Mouse (Mus musculus): ENCODE results near the gene Spsb4.

Gene Spsb4

DNA sequence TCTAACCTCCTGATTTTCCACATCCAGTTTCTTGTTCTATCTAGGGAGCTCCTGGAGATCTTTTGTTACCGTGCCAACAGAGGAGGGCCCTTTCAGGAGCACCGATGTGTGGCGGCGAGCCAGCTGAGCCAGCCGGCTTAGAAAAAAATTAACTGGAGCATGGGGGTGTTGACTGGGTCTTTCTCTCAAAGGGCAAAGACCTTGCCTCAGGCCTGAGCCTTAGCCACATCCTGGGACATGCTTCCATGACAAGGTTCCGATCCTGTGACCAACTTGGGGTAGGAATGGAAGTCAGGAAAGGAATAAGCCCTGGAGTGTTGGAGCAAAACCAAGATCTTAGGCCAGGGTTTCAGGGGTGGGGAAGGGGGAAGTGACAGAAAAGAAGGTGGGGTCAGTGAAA is 2.9 kb downstream of the Spsb4 start:
- DNase-seq (ENCODE audit: low spot score in 2 of 2): no peak

DNA sequence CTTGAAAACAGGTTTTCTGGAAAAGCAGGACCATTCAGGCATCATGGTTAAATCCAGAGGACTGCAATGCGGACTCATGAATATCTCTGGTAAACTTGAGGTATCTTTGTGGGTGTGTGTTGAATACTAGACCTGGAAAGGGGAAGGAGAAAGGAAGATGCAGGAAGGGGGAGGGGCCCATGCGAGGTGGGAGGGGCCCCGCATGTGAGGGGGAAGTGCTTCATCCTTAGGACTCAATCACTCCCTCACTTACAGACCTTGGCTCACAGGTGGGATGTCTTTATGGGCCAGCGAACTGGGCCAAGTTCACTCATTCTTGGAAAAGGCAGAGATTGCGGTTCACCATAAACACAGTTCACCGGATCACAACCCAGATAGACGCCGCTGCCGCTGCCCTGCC is 4.9 kb downstream of the Spsb4 start:
- no peak for DNase-seq (ENCODE audit: low spot score in 2 of 2)

DNA sequence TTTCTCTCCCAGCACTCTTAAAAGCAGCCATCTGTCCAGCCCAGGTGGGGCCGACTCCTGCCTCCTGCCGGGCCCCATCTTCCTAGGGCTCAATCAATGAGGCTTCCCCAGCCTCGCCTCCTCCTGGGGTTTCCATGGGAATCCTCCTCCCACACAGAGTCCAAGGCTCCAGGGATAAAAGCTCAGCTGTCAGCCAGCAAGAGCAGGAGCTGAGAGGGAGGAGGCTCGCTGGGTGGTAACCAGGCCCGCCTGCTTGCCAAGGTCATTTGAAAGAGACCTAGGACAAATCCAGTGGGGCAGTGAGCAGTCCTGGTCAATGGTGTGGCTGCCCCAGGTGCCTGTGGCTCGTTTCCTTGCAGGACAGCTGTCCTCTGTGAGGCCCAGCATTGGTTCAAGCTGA is 5.5 kb downstream of the Spsb4 start:
- no peak for DNase-seq (ENCODE audit: low spot score in 2 of 2)

DNA sequence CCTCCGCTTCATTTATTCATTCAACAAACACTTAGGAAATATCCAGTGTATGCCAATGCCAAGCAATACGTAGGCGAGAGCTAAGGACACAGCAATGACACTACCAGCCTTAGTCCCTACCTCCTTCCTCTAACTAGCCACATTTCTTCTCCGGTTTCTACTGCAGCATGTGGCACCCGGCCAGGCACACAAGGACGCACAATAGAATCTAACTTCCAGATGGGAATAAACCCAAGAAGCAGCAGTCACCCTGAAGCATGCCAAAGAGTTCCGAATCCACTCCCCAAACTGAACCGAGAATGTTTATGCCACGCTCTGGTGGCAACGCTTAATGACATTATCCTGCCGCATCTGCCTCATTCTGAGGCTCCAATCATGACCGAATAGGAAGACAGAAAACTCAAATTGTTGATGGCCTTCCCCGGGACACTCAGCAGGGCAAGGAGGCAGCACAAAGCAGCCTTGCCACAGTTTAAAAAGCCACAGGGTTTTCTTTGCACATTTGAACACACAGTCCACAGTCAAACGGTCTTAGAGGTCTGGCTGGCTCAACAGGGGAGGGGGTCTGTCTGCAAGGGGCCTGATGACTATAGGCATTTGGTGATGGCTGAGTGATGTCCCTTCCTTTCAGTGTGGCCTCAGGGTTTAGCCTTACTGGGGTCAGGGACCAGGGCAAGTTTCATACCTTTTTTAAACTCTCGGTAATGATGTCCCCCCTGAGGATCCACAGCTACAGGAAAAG is 7.0 kb downstream of the Spsb4 start:
- DNase-seq (ENCODE audit: low spot score in 2 of 2): no peak

DNA sequence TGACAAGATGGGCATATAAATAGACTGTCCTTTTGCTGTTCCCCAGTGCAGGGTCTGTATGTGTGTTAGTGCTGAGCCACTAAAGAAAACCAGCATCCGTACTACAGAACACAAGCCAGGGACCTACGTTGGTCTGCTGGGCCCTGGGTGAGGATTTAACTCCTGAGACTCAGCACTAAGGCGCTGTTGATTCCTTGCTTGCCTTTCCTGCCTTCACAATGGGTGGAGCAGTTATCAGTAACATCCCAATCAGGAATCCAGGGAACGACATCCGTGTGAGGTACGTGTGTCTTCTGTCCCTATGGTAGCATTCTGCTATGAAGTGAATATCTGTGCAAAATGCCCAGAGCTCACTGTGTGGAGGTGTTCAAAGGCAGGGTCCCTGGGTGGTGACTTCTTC is 8.2 kb downstream of the Spsb4 start:
- DNase-seq (ENCODE audit: low spot score in 2 of 2): no peak

DNA sequence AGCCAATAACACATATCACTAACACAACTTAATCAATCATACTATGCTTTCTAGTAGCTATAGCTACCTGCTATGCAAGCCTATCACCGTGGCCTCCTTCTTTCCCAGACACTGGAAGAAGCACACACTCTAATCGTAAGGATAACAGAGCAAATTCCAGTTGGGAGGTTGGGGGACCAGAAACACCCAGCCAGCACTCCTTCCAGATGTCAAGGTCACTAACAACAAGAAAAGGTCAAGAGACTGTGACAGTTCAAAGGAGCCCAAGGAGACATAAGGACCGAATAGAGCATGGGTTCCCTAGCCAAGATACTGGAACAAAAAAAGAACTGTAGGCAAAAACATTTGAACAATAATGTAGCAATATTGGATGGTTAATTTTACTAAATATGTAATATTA is 13.9 kb downstream of the Spsb4 start:
- no peak for DNase-seq (ENCODE audit: low spot score in 2 of 2)

DNA sequence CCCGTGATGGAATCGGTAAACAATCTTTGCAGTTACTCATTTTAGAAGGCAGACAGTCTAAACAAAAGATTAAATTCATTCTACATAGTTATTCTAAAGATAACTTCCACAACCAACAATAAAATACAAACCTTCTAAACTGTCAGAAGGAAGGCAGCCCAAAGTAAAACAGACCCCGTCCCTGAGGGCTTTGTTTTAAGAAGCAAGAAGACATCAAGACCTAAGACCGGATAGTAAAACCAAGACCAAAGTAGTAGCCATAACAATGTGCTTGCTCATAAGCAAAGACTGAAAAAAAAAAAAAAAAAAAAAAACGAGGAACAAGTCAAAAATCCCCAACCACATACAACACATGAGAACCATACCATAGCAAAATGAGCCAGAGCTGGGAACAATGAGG is 15.5 kb downstream of the Spsb4 start:
- no peak for DNase-seq (ENCODE audit: low spot score in 2 of 2)

DNA sequence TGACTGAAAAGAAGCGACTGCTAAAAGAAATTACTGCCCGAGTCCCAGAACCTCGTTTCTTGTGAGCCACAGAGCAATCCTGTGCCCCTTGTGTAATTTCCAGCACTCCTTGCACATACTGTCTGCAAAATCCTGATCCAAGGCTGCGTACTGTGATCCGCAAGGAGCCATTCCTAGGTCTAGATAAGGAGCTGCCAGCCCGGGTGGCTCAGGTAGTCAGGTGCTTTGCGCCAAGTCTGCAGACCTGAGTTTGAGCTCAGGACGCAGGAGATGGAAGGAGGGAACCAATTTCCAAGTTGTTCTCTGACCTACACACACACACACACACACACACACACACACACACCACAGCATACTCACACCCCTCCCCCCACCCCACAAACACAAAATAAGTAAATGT is 16.0 kb downstream of the Spsb4 start:
- no peak for DNase-seq (ENCODE audit: low spot score in 2 of 2)

DNA sequence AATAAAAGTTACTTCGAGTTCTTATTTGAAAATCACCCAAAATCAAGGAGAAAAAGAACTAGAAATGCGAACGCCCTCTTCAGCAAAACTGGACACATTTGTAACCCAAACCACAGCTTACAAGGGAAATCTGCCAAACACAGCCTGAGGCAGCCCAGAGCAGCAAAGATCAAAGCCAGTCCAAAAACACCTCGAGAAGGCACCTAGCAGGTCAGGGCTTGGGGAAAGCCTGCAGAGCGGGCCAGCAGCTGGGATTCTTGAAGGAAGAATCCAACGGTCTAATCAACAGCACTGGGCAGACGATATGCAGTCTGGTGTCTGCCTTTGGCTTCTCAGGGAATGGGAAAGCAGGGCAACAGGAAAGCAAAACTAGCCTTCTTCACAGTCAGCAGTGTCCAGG is 16.6 kb downstream of the Spsb4 start:
- DNase-seq (ENCODE audit: low spot score in 2 of 2): no peak

DNA sequence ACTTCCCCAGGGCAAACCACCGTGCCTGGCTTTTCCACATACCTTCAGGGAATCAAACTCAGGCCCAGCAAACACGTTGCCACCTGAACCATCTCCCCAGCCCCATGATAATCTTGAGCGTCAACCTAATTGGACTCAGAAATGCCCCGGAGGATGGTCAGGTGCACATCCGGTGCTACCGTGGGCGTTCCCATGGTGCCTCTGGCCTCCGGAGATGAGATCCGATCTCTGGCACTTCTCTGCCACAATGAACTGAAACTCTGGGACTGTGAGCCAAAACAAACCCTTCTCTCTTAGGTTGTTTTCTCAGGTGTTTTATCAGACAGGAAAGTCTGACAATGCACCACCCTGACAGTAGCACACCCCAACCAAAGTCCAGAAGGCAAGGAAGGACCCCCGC is 17.2 kb downstream of the Spsb4 start:
- DNase-seq (ENCODE audit: low spot score in 2 of 2): no peak

DNA sequence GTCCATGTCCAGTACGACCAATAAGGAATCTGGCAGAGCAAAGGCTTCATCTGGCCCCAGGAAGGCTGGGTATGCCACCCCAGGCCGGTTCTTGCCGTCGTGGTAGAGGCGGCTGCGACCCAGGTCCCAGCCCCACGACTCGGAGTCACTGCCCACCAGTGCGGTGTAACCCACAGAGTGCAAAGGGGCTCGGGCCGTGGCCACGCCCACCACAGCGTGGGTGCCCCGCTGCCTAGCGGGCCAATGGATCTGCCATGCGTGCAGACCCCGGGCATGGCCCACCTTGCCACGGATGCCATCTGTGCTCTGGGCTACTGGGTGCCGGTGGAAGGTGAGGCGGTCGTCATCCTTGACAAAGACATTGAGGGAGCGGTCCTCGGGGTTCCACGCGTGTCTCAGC is 22.9 kb downstream of the Spsb4 start:
- DNase-seq (ENCODE audit: low spot score in 2 of 2): no peak

DNA sequence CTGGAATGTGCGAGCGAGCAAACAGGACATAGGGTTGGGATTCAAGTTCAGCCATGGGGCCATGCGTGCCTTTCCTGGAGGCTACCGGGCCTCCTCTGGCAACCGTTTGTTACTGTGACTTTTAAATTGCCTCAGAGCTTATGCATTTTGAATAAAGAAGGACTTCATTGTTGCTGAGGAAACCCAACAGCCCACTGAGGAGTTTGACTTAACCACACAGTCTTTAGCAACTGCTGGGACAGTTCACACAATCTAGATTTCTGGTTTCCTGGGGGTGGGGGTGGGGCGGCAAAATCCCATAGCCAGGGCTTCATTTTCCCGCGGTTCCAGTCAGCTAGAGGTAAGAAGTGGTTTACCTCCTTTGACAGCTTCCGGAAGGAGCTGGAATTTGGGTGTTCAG is 23.9 kb downstream of the Spsb4 start:
- DNase-seq (ENCODE audit: low spot score in 2 of 2): no peak

DNA sequence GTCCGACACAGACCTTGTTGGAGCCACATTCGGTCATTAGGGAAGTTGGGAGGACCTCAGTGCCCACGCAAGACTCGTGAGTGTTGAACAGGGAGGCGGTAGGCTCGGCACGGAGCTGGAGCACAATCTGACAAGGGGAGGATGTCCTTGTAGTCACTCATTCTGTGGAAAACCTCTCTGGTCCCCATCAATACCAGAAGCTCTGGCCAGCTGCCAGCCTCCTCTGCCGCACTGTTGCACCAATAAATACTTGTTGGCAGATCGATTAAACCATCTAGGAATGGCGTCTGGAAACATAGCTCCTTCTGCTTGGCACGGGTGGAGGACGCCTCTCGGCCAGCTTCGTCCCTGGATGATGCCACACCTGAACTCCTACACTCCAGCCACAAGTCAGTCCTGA is 27.5 kb downstream of the Spsb4 start:
- no peak for DNase-seq (ENCODE audit: low spot score in 2 of 2)

DNA sequence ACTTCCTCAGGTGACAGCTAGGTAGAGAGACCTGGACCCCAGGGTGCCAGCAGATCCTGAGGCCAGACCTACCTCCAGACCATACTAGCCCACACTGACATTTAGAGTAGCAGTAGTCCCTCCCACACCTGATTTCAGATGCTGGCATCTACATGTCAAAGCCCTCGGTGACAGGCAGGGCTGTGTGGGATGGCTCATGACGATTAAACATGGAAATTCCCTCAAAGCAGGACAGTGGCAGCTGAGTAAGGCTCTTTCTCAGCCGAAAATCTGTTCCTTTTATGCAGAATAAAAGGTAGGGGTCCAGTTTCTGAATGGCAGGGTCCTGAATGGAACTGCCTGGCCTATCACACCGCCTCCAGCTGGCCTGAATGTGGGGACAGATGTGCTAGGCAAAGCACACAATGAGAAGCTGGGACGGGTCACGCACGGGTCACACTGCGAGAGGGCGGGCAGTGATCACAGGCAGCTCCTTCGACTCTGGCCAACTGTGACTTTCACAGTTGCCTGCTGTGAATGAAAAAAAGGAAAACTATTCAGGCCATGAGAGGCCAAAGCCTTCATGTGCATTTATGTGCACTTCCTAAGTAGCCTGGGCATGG is 29.2 kb downstream of the Spsb4 start:
- DNase-seq (ENCODE audit: low spot score in 2 of 2): no peak

DNA sequence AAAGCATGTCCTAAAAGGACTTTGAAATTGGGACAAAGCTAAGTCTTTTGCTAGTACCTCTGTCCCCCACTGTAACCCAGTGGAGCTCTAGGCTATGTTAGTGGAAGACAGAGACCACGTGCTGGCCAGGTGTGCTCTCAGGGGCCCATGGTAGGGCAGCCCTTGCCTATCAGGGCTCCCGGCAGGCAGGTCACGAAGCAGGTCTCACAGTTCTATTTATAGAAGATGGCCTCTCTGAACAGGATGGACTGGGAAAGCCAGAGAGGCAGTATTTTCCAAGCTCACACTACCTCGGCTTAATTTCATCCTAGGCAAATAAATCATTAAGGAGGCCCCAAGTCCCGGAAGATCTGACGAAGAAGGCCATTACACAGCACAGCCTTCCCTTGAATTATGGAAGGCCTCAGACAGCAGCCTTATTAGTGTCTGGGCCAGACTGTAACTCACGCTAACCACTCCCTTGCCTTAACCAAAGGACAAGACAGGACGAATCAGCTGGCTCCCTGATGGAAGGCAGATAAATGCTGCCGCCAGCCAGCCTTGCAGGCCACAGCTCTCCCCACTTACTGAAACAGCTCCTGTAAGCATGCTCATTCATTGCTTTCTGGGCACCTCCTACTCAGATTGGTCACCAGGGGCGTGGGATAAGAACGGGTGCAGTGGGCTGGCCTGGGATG is 31.7 kb downstream of the Spsb4 start:
- DNase-seq (ENCODE audit: low spot score in 2 of 2): no peak

DNA sequence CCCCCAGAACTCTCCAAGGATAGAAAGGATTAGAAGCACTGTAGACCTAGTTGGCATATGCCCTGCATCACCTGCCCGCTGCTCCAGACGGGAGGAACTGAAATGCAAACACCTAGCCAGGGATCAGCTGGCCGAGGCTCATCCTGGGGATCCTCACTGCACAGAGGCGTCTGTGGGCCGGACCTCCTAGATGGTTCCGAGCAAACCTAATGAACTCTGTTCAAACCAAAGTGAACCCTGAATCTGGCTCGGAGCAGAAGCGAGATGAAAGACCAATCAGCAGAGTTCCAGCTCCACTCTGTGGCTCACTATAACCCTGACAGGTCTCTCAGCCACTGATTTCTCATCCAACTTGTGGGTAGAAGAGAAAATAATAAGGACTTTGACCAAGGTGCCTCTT is 34.6 kb downstream of the Spsb4 start:
- DNase-seq (ENCODE audit: low spot score in 2 of 2): no peak

DNA sequence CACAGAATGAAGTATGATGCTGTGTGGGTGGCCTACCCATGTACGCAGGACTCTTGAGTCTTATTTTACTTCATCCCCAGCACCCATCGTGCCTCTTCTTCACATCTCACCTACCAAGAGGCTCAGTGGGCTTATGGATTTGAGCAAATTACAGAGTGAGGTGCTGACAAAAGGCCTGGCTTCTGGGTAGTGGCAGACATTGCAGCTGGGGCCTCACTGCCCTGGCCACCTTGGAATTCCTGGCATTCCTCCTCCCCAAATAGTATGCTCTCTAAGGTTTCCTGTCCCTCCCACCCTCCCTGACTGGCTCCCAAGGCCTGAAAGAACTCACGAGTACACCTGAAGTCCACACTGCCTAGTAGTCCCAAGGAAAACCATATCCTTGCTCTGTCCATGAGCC is 35.7 kb downstream of the Spsb4 start:
- DNase-seq (ENCODE audit: low spot score in 2 of 2): no peak

DNA sequence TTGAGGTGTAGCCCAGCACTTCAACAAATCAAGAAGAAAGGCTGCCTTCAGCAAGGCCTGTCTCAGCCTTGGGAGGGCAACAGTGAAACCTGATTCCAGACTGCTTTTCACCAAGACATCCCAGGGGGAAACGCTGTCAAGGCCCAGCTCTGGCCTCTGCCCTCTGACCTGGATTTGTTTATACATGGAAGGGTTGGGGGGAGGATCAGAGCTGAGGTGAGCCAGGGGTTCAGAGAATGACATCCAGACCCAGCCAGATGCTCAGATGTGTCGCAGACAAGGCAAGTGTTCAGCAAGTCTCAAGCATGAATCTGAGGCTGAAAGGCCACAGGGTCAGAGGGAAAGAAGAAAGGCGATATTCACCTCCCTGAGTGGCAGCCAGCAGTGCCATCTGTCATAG is 36.3 kb downstream of the Spsb4 start:
- no peak for DNase-seq (ENCODE audit: low spot score in 2 of 2)

DNA sequence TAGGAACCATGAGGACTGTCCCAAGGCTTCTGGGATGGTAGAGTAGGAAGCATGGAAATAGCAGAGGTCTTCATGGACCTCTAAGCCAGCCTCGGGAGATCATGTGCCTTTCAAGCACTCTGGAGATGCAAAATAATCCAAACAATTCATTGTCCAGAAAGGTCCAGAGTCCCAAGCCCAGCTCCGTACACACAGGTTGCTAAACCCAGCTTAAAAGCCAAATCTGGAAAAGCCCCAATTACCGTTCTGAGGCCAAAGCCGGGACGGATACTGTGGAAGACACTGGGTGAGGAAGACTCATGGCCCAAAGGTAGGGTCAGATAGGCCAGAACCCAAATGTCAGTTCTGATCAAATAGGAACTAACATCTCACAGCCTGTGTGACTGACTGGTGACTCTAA is 36.8 kb downstream of the Spsb4 start:
- no peak for DNase-seq (ENCODE audit: low spot score in 2 of 2)

DNA sequence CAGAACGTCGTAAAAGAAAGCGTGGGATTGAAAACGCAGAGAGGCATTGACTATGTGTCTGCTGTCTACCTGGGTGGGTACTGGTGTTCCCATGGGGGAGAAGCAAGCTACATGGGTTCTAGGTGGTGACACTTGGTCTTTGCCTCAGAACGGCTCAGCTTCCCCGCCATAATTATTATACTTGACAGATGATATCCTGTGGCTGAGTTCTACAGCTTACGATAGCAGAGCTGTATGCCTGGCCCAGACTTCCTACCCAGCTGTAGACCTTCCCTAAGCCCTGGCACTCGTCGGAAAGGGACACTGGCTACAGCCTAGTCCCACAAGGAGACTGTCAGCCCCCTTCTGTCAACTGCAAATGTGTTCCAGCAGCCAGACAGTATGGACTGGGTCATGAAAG is 37.5 kb downstream of the Spsb4 start:
- no peak for DNase-seq (ENCODE audit: low spot score in 2 of 2)

DNA sequence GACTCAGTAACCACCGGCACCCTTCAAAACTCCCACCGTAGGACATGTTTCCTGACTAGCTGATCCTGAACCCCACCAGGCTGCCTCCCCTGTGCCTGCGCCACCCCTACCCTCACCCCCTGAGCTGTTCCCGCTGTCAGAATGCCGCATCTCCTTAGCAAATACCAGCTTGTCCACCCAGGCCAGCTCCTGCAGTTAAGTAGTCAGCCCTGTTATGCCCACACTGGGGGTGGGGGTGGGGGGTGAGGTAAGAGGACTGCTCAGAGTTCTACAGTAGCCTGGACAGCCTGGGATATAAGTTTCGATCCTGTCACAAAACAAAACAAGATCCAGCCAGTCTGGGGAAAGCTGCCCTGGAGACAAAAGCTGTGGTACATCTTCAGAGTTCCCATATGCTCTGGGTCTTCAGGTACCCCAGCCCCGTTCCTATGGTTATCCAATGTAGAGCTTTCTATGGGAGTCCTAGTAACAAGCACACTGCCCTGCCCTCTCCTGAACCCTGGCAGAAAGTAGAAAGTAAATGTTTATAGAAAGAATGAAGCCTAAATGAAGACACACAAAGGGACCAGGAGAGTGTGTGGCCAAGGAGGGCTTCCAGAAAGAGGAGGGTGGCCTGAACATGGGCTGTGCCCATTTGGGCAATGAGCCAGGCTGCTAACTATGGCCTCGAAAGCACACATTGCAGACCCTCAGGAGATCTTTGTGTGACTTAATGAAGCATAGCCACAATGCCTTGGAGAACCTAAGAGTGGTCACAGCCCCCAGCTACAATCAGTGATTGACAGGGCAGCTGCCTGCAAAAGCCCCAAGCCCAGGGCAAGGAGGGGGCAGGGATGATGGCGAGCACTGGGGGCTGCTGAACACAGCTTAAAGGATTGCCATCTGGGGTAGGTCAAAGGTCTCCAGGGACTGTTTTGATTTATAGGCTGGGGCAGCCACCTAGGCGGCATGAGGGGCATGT is 38.3 kb downstream of the Spsb4 start:
- no peak for DNase-seq (ENCODE audit: low spot score in 2 of 2)

DNA sequence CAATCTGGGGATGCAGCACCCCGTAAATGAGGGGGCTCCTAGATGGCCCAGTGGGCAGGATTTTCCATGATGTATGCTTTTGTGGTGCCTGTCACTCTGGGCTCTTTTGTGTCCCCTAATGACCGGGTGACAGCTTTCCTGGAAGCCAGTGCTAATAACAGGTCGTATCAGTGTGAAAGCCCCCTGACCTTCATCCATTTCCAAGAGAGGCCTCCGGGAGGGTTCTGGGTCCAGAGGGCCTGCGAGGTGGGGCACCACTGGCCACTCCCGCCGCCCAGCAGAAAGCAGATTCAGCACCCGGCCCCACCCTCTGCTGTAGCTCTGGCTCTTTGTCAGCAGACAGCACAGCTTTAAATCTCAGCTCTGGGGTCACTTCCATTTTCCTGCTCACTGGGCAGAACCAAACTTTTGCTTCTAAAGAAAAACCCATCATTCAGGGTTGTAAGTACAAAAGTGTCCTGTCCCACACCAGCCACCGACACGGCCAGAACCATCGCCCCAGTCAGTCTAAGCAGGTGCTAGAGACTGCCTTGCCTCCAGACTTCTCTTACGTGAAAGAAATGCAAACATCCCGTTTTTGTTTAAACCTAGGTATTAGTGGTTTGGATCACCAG is 39.1 kb downstream of the Spsb4 start:
- DNase-seq (ENCODE audit: low spot score in 2 of 2): no peak

All from thymus, postnatal 10 days (tissue).